Mouse (Mus musculus) layer of hippocampus, adult 8-10 months (tissue): Measurements from ENCODE around the gene Unk. TPM values are rescaled to one million over a fixed set of nuclear protein-coding genes. Genes with fewer than 3 reads are reported as not detected.

Experiments used
- DNase-seq, 2 experiments: peaks; one replicate each; pipeline ENCODE4 v3.0.0; 2022; ENCODE audit warnings: low spot score in 2 of 2
- total RNA-seq, 4 experiments: library from RNA; stranded (reverse); gene quantifications; 2 replicates each; pipeline ENCODE4 v1.2.4; 2022

Unk gene
- 10 to 100 TPM; 26.3 to 31.6 (median 28.2) TPM for total RNA-seq

- peak; percentile 98 for DNase-seq
Observed at GRCm38 (mm10) chr11:116030088-116030897, at the start of gene Unk. TSS of gene Unk (plus strand) at chr11:116030322.

GRCm38 (mm10) chr11:115982472-115982871 is 47.6 kb upstream of the Unk start:
- DNase-seq = no peak

- no peak for DNase-seq
Observed at GRCm38 (mm10) chr11:115983291-115983690, 46.8 kb upstream of the Unk start.

GRCm38 (mm10) chr11:115989686-115990085 is 40.4 kb upstream of the Unk start:
- no peak for DNase-seq

GRCm38 (mm10) chr11:115992098-115992497 is 38.0 kb upstream of the Unk start:
- peak in 1 of 2 experiments; percentile 34 for DNase-seq

- DNase-seq = no peak
Observed at GRCm38 (mm10) chr11:115995256-115995655, 34.9 kb upstream of the Unk start.

GRCm38 (mm10) chr11:115997047-115997446 is 33.1 kb upstream of the Unk start:
- no peak for DNase-seq

GRCm38 (mm10) chr11:115997662-115998061 is 32.5 kb upstream of the Unk start:
- no peak for DNase-seq

- no peak for DNase-seq
Observed at GRCm38 (mm10) chr11:115999027-115999426, 31.1 kb upstream of the Unk start.

GRCm38 (mm10) chr11:115999538-116000143 is 30.5 kb upstream of the Unk start:
- peak in 1 of 2 experiments; percentile 80 for DNase-seq

- DNase-seq = no peak
Observed at GRCm38 (mm10) chr11:116000607-116001006, 29.5 kb upstream of the Unk start.

GRCm38 (mm10) chr11:116001725-116002124 is 28.4 kb upstream of the Unk start:
- DNase-seq = no peak

- DNase-seq = no peak
Observed at GRCm38 (mm10) chr11:116002894-116003293, 27.2 kb upstream of the Unk start.

GRCm38 (mm10) chr11:116004186-116004823 is 25.8 kb upstream of the Unk start:
- DNase-seq = no peak

- peak in 1 of 2 experiments; percentile 50 for DNase-seq
Observed at GRCm38 (mm10) chr11:116004840-116005700, 25.1 kb upstream of the Unk start.

- no peak for DNase-seq
Observed at GRCm38 (mm10) chr11:116005701-116006419, 24.3 kb upstream of the Unk start.

- DNase-seq = no peak
Observed at GRCm38 (mm10) chr11:116007095-116007850, 22.8 kb upstream of the Unk start.

- DNase-seq = no peak
Observed at GRCm38 (mm10) chr11:116008411-116008810, 21.7 kb upstream of the Unk start.

GRCm38 (mm10) chr11:116008832-116009375 is 21.2 kb upstream of the Unk start:
- no peak for DNase-seq

- no peak for DNase-seq
Observed at GRCm38 (mm10) chr11:116009661-116010060, 20.5 kb upstream of the Unk start.
